Mouse (Mus musculus) limb, embryonic 13.5 days (tissue): ENCODE data around the gene Mical2. TPM values are rescaled to one million over a fixed set of nuclear protein-coding genes. Genes with fewer than 3 reads are reported as not detected.

Experiments
- ATAC-seq: fragments of 200-750 bp; cut with Nextera tagmentation; 2 replicates; pipeline ENCODE4 v1.8.0; 2017; ENCODE audit warnings: low read depth, moderate number of reproducible peaks, moderate TSS enrichment; ENCODE audit not compliant: low FRiP score
- H3K27ac ChIP-seq: fragments of 300-500 bp; sonication (generic); 2 replicates; pipeline ENCODE4 v1.5.1; 2015; ENCODE audit warnings: inconsistent platforms, mild to moderate bottlenecking, moderate library complexity
- H3K27me3 ChIP-seq: fragments of 300-500 bp; sonication (generic); 2 replicates; pipeline ENCODE4 v1.6.1; 2015; ENCODE audit warnings: mild to moderate bottlenecking, inconsistent platforms
- H3K36me3 ChIP-seq: fragments of 300-500 bp; sonication (generic); 2 replicates; pipeline ENCODE4 v1.6.1; 2015; ENCODE audit warnings: inconsistent platforms, mild to moderate bottlenecking, moderate library complexity
- H3K4me1 ChIP-seq: fragments of 300-500 bp; sonication (generic); 2 replicates; pipeline ENCODE4 v1.6.1; 2015; ENCODE audit warnings: inconsistent platforms
- H3K4me2 ChIP-seq: fragments of 300-500 bp; sonication (generic); replicated peaks from 2 replicates; pipeline ENCODE4 v1.6.1; 2015; ENCODE audit warnings: inconsistent platforms, mild to moderate bottlenecking, moderate library complexity
- H3K4me3 ChIP-seq: fragments of 300-500 bp; sonication (generic); 2 replicates; pipeline ENCODE4 v1.5.1; 2015; ENCODE audit warnings: moderate library complexity, mild to moderate bottlenecking, inconsistent platforms
- H3K9ac ChIP-seq: fragments of 300-500 bp; sonication (generic); 2 replicates; pipeline ENCODE4 v1.6.1; 2015; ENCODE audit warnings: mild to moderate bottlenecking, inconsistent platforms
- H3K9me3 ChIP-seq: fragments of 300-500 bp; sonication (generic); 2 replicates; pipeline ENCODE4 v1.6.1; 2016; ENCODE audit warnings: inconsistent platforms
- WGBS: fragments of 180-500 bp; shearing (Covaris S2); methylation state at CpG from one replicate; pipeline ENCODE4 v1.1.7; 2015; 5-methylcytosine and 5-hydroxymethylcytosine counted together
- polyA plus RNA-seq: library from polyadenylated mRNA; unstranded; fragments of >200 nt; fragmentation: Nextera tagmentation; extraction: Ambion mirVana; gene quantifications from 2 replicates; pipeline ENCODE4 v1.2.1, GENCODE M21; 2015

Gene Mical2
- polyA plus RNA-seq, 1 experiment from 2014 or later = 2.3 TPM

DNA sequence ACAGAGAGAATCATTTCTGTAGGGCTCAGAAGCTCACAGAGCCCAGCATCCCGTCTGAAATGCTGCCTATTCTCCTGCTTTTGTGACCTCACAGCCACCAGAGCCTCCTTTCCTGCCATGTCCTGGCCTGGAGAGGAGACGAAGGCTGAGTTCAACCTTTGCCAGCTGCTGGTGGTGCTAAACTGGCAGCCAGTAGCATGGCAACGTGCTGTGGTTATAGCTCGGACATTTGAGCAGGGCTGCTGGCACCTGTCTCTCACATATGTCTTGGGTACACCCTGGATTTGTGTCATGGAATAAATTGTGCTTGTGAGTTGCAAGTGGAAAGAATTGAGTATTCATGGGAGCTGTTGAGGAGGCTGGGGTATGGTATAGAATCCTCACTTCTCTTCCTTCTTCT lies 9.8 kb downstream of the Mical2 start:
- Histone ChIP-seq H3K27me3 (no peaks in the 10 kb centered on the region), H3K4me2 (no peak overlapping the region), H3K4me3 (no peak overlapping the region), H3K9me3 (no peaks in the 10 kb centered on the region), H3K4me1 (peaks cover 17% of the 10 kb centered on the region), H3K9ac (no peak overlapping the region), H3K36me3 (no peaks in the 10 kb centered on the region), H3K27ac (no peak overlapping the region)
- WGBS = 73% methylated on average over 4 of the region's 4 CpGs
- ATAC-seq = no peak

DNA sequence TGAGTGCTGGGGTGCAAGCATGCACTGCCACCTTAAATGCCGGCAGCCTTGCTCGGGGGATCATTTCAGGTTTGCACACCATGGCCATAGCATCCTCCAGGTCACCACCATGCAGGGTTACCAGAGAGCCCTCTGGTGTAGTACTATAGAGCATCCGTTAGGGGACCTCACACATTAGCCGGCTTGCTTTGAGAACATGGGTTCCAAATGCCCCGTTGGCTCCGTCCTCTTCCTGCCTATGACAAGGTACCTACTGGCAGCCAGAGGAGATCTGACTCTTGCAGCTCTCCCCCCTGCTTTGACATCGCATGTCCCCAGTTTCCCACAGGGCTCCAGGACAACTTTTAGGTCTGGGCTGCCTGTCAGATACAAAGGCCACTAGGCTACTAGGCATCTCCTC lies 11.6 kb downstream of the Mical2 start:
- Histone ChIP-seq H3K9ac (no peak overlapping the region), H3K4me3 (no peak overlapping the region), H3K27me3 (0 out of 2 replicates have a peak, but pooled peaks cover 4% of the 10 kb centered on the region), H3K27ac (no peak overlapping the region), H3K9me3 (no peaks in the 10 kb centered on the region), H3K4me1 (peaks cover 17% of the 10 kb centered on the region), H3K36me3 (no peaks in the 10 kb centered on the region), H3K4me2 (no peak overlapping the region)
- ATAC-seq = no peak
- WGBS = 87% methylated on average over 7 of the region's 7 CpGs

DNA sequence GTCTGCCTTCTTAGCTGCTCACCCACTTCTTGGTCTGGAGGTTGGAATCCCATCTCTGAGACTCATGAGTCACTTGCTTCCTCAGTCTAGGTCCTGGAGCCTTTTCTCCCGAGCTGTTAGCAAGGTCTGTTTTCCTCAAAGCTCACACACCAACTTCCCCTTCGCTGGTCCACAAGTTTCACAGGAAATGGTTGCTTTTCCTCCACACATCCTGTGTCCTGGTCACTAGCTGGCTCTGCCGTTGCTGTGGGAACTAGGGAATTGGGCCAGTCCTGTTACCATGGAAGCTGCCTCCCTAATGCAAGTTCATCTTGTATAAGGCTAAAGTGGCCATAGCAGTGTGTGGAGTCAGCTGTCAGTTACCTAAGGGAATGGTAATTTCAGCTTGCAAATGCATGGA lies 12.2 kb downstream of the Mical2 start:
- H3K4me2 ChIP-seq = no peak overlapping the region
- no peaks in the 10 kb centered on the region for H3K9me3 ChIP-seq
- 0 out of 2 replicates have a peak, but pooled peaks cover 4% of the 10 kb centered on the region for H3K27me3 ChIP-seq
- no peak overlapping the region for H3K9ac ChIP-seq
- peaks cover 16% of the 10 kb centered on the region for H3K4me1 ChIP-seq
- H3K36me3 ChIP-seq = no peaks in the 10 kb centered on the region
- H3K4me3 ChIP-seq = no peak overlapping the region
- WGBS = 41% methylated on average over 3 of the region's 3 CpGs
- no peak overlapping the region for H3K27ac ChIP-seq
- ATAC-seq = no peak

DNA sequence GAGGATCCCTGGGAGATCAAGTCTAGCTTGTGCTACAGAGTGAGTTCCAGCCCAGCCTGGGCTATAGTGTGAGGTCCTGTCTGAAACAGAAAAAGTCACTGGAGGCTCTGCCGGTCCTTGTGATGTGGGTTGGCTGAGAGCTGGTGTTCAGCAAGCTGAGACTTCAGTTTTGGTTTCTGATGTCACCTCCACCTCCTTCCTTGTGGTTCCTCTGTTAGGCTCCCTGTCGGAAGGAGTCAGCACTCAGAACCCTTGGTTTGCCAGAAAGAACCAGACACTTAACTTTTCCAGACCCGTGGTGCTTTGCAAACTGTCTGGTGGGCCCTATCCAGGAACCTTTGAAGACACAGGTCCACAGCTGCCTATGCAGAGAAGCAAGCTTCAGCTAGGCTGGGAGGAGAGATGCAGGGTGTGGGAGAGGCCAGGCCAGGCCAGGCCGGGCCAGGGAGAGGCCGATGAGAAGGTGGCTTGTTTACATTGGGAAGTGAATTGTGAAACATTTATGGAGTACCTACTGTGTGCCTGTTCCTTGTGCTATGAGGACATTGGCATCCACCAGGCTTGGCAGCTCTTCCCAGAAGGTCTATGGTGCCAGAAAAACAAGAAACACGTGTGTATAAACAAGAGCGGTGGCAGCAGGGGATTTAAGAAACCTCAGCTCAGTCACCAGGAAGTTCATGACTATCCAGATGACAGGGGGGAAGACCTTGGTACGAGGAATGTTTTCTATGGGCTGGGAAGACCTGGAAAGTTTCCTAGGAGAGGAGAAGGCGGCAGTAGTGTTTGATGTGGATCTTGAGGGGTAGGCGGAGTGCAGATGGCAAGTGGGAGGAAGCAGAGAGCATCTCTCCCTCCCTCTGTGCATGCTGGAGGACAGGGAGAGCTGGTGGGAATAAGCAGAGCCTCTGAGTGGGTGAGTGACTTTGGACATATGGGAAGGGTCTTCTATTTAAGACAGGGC lies 13.4 kb downstream of the Mical2 start:
- Histone ChIP-seq H3K27ac (no peak overlapping the region), H3K27me3 (0 out of 2 replicates have a peak, but pooled peaks cover 7% of the 10 kb centered on the region), H3K4me2 (no peak overlapping the region), H3K36me3 (no peaks in the 10 kb centered on the region), H3K4me1 (peaks cover 6% of the 10 kb centered on the region; the same call in 1 of the 2 replicates), H3K9ac (no peak overlapping the region), H3K9me3 (no peaks in the 10 kb centered on the region), H3K4me3 (no peak overlapping the region)
- ATAC-seq = no peak
- 61% methylated on average over 10 of the region's 10 CpGs for WGBS

DNA sequence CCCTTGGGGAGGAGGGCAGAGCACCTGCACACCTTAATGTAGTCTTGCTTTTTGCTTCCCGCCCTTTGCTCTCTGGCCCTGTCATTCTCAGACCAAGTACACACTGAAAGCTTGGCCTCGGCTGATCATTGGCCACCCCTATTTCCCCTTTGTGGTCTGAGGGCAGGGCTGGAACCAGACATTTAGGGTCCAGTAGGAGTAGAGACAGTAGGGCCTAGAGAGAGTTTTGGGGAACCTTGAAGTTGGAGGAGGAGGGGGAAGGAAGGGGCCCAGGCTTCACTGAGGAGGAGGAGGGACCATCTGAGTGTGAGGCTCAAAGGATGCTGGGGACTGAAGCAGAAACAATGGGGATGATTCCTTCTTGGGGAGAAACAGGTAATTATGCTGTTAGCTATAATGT lies 15.1 kb downstream of the Mical2 start:
- peaks cover 14% of the 10 kb centered on the region; the same call in 1 of the 2 replicates for H3K27me3 ChIP-seq
- no peaks in the 10 kb centered on the region for H3K36me3 ChIP-seq
- no peak overlapping the region for H3K9ac ChIP-seq
- no peak overlapping the region for H3K27ac ChIP-seq
- H3K4me2 ChIP-seq = no peak overlapping the region
- no peak for ATAC-seq
- no peak overlapping the region for H3K4me3 ChIP-seq
- 88% methylated on average over 2 of the region's 2 CpGs for WGBS
- H3K9me3 ChIP-seq = no peaks in the 10 kb centered on the region
- peaks cover 6% of the 10 kb centered on the region; the same call in 1 of the 2 replicates for H3K4me1 ChIP-seq

DNA sequence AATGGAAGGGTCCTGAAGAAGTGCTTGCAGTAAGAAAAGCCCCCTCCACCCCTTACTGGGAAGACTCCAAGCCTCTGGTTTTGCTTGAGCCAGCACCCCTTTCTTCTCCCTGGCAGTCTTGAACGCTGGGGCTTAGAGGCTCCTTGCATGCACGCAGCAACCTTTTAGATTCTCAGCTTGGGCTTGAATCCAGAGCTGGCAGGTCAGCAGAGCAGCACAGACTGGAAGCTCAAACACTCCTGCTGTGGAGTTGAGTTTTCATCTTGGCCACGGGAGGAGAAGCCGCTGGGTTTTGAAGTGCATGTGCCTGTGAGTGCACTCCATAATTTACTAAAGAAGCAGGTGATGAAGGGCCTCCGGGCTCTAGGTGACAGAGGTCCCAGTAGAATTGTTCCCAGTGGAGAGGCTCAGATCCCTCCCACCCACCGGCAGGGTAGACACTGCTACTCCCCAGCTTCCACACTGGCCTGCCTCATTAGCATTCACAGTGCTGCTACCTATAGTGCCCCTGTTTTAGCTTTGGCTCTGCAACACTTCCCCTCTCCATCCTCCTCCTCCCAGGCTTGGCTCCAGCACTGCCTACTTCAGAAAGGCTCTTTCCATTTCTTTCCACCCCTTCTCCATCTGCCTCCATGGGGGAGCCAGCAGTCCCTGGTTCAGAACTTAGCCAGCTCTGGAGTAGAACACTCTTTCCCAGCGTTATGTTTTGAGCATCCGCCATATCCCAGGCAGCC lies 15.7 kb downstream of the Mical2 start:
- H3K27me3 ChIP-seq = peaks cover 17% of the 10 kb centered on the region; the same call in 1 of the 2 replicates
- peaks cover 6% of the 10 kb centered on the region; the same call in 1 of the 2 replicates for H3K4me1 ChIP-seq
- H3K4me3 ChIP-seq = no peak overlapping the region
- H3K36me3 ChIP-seq = no peaks in the 10 kb centered on the region
- no peak for ATAC-seq
- no peak overlapping the region for H3K4me2 ChIP-seq
- H3K9ac ChIP-seq = no peak overlapping the region
- no peak overlapping the region; the same call in 1 of the 2 replicates for H3K27ac ChIP-seq
- no peaks in the 10 kb centered on the region for H3K9me3 ChIP-seq
- 58% methylated on average over 8 of the region's 8 CpGs for WGBS

DNA sequence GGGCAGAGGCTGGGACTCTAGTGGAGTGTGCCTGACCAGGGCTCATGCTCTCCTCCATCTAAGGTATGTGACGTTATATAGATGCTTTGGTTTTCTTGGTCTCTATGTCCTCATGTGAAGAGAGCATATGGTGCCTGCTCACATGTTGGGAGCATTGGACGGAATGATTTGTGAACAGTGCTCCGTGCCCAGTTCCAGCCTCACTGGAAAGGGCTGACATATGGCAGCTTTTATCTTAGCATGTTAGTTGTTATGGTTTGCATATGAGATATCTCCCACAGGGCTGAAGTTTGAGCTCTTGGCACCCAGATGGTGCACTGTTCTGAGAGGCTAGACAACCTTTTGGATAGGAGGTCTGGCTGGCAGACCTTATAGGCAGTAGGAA lies 16.3 kb downstream of the Mical2 start:
- H3K4me2 ChIP-seq = no peak overlapping the region
- WGBS = 89% methylated on average over 3 of the region's 3 CpGs
- peaks cover 6% of the 10 kb centered on the region; the same call in 1 of the 2 replicates for H3K4me1 ChIP-seq
- no peak overlapping the region for H3K4me3 ChIP-seq
- H3K27me3 ChIP-seq = peaks cover 20% of the 10 kb centered on the region
- no peaks in the 10 kb centered on the region for H3K36me3 ChIP-seq
- no peak overlapping the region for H3K9ac ChIP-seq
- no peaks in the 10 kb centered on the region for H3K9me3 ChIP-seq
- no peak overlapping the region for H3K27ac ChIP-seq
- no peak for ATAC-seq

DNA sequence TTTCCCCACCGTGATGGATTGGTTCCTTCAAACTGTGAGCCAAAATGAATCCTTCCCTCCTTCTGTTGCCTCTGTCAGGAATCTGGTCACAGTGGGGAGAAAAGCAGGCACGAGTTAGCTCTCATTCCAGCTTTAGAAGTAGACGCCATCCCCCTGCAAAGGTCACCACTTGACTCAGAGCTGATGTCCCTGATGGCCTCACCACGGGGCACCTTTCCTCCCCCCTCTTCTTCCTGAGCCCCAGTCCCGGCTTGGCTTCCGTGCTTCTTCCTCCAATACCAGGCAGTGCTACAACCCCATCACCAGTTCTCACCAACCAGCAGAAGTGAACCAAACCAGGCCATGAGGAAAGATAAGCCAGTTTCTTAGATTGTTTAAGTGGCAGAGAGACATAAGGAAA lies 16.9 kb downstream of the Mical2 start:
- H3K4me1 ChIP-seq = peaks cover 6% of the 10 kb centered on the region; the same call in 1 of the 2 replicates
- H3K9ac ChIP-seq = no peak overlapping the region
- H3K4me2 ChIP-seq = no peak overlapping the region
- no peaks in the 10 kb centered on the region for H3K36me3 ChIP-seq
- H3K27me3 ChIP-seq = peaks cover 21% of the 10 kb centered on the region
- H3K27ac ChIP-seq = no peak overlapping the region
- ATAC-seq = no peak
- no peak overlapping the region for H3K4me3 ChIP-seq
- no peaks in the 10 kb centered on the region for H3K9me3 ChIP-seq
- WGBS = 77% methylated on average over 6 of the region's 6 CpGs

DNA sequence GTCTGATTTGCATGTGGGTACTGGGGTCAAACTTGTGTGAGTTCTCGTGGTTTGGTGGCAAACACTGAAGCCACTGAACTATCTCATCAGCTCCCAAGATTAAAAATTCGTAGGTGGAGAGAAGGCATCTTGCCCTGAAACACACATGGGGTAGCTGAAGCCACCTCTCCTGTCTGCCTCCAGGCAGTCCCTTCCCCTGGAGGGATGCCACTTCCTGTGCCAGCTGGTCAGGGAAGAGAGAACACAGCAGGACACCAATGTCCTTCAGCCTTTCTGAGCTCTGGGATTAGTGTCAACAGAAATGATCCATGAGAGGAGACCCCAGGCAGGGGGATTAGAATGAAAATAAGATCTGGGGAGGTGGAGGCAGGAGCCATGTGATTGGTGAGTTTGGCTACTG lies 18.4 kb downstream of the Mical2 start:
- no peak overlapping the region for H3K9ac ChIP-seq
- H3K27me3 ChIP-seq = peaks cover 21% of the 10 kb centered on the region
- no peaks in the 10 kb centered on the region for H3K36me3 ChIP-seq
- H3K4me3 ChIP-seq = no peak overlapping the region
- 66% methylated on average over 2 of the region's 2 CpGs for WGBS
- no peak overlapping the region for H3K27ac ChIP-seq
- H3K4me1 ChIP-seq = no peaks in the 10 kb centered on the region
- ATAC-seq = no peak
- no peaks in the 10 kb centered on the region for H3K9me3 ChIP-seq
- H3K4me2 ChIP-seq = no peak overlapping the region

DNA sequence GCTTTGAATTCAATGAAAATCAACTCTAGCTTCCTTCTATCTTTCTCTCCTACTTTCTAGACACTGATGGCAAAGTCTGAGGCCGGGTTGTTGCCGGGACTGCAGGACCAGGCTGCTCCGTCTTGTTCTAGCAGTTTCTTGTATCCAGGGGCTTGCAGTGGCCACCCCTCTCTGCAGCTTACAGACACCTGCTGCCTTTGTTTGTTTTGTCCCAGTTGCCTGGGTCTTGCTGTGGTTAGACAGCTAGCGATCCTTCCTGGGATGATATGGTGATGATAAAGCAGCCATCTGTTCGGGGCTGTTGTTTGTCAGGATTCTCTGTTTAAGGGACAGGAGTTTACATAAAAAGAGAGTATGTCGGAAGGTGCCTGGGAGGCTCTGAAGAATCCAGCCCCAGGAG lies 19.0 kb downstream of the Mical2 start:
- H3K27me3 ChIP-seq = peaks cover 21% of the 10 kb centered on the region
- H3K4me2 ChIP-seq = no peak overlapping the region
- H3K9me3 ChIP-seq = no peaks in the 10 kb centered on the region
- ATAC-seq = no peak
- WGBS = 42% methylated on average over 6 of the region's 6 CpGs
- H3K9ac ChIP-seq = no peak overlapping the region
- H3K4me3 ChIP-seq = no peak overlapping the region
- H3K36me3 ChIP-seq = no peaks in the 10 kb centered on the region
- H3K27ac ChIP-seq = no peak overlapping the region
- no peaks in the 10 kb centered on the region for H3K4me1 ChIP-seq

DNA sequence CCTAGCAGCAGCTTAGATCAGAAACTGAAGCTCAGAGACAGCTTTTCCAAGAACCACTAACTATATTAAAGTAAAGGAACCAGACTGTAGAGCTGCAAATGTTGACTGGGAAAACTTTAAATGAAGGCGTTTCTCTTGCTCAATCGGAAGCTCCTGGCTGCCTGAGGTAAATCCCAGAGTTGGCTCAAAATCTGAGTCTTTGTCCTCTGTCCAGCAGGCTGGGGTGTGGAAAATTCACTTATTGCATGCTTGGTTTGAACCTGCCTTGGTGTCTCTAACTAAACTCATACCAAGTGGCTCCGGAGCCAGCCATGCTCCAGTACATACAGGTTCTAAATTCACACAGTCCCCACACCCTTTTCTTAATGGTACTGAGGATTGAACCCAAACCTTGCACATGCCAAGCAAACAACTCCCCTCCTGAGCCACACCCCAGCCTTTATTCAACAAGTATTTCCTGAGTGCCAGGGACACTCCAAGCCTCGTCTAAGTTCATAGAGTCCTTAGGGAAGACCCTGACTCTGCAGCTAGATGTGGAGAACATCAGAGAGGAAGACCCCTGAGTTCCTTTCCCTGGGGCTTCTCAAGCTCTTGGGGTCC lies 20.3 kb downstream of the Mical2 start:
- H3K27me3 ChIP-seq = peaks cover 19% of the 10 kb centered on the region
- H3K36me3 ChIP-seq = no peaks in the 10 kb centered on the region
- 85% methylated on average over 4 of the region's 4 CpGs for WGBS
- H3K9ac ChIP-seq = no peak overlapping the region
- ATAC-seq = no peak
- H3K9me3 ChIP-seq = no peaks in the 10 kb centered on the region
- H3K27ac ChIP-seq = no peak overlapping the region
- H3K4me3 ChIP-seq = no peak overlapping the region
- no peaks in the 10 kb centered on the region for H3K4me1 ChIP-seq
- no peak overlapping the region for H3K4me2 ChIP-seq

DNA sequence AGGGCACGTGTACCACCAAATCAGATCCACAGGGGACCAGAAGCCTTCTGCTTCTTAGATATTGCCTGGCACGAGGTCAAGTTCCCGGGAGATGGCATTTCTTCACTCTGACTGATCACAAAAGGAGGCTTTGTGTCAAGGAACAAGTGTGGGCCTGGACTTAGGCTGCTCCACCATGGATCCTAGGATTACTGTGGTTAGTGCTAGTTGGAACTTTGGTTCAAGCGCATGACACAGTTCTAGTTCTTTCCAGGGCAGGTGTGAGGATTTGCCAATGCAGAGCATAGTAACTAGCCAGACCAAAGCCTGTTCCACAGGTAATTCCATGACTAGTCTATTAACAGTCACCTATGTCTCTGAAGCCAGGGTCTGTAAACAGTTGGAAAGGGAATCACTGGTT lies 20.8 kb downstream of the Mical2 start:
- H3K9ac ChIP-seq = no peak overlapping the region
- peaks cover 17% of the 10 kb centered on the region for H3K27me3 ChIP-seq
- no peak overlapping the region for H3K4me3 ChIP-seq
- 91% methylated on average over 4 of the region's 4 CpGs for WGBS
- no peaks in the 10 kb centered on the region for H3K9me3 ChIP-seq
- no peaks in the 10 kb centered on the region for H3K36me3 ChIP-seq
- H3K4me2 ChIP-seq = no peak overlapping the region
- no peaks in the 10 kb centered on the region for H3K4me1 ChIP-seq
- ATAC-seq = no peak
- no peak overlapping the region for H3K27ac ChIP-seq
